Mouse (Mus musculus): ENCODE measurements around the gene Tbxas1.

Gene Tbxas1

DNA sequence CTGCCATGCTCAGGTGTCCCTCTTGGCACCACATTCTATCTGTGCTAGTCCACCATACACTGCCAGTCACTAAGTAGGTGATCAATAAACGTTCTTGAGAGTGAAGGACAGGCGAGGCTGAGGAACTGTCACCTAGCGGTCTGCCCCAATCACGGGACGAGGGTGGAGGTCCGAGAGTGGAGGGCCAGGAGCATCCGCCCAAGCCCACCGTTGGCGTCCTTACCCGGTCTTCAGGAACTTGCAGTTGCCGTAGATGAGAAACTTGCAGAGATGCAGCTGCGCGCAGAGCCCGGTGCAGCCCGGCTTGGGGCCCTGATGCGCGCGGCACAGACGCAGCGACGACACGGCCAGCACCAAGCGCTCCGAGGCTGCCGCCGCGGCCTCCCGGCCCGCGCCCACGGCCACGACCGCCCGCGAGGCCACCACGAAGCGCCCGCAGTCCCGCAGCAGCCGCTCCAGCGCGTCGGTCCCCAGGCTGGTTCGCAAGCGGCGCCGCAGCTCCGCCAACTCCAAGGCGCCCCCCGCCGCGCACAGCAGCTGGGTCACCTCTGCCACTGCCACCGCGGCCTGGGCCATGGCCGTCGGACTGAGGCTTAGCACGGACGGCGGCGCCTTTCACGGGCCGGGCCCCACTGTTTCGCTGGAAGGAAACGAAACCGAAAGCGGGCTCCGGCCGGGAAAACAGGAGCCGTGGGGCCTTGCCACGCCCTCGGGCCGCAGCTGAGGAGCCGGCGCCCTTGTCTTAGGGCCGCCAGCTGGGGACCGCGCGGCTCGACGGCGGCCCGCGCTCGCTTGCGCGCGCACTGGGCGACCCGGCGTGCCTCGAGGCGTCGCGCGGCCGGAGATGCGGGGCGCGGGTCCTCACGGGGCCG is 242.6 kb downstream of the Tbxas1 start, which contains the start of gene Parp12:
TSS of gene Parp12 (minus strand) at position 766 of the 872 bp plus-strand sequence.
- DNase-seq (ENCODE audit: low spot score in 2 of 2): peak; percentile 17 to 21

DNA sequence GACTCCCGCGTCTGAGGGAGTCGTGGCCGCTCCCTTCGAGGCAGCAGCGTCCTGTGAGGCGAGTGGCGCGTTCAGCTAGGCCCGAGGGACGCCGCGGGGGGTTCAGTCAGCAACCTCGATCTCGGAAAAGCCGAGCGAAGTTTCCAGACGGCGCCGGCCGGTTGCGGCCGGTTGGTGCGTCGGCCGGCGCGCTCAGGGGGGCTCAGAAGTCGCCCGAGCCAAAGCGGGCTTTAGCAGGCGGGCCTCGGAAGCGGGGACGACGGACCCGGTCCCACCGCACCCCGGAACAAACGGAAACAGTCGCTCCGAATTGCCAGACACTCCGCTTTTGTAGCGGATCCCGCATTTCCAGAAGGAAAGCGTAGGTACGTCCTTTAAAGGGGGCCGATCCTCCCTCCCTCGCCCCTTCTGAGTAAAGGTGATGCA is 243.3 kb downstream of the Tbxas1 start:
- DNase-seq (ENCODE audit: low spot score in 2 of 2): no peak

DNA sequence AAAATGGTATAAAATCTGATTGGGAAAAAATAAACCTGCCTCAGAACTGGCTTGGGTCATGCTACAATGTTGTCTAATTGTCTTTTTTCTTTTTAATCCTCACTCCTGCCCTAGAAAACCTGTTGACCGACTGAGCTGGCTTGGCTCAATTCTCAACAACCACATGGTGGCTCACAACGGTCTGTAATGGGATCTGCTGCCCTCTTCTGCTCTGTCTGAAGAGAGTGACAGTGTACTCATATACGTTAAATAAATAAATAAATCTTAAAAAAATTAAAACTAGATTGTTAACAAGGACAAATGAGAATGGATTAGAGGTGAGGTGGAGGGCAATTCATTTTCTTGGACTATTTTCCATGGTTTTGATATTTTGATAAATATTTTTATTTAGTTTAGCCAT is 245.5 kb downstream of the Tbxas1 start:
- no peak for DNase-seq (ENCODE audit: low spot score in 2 of 2)

DNA sequence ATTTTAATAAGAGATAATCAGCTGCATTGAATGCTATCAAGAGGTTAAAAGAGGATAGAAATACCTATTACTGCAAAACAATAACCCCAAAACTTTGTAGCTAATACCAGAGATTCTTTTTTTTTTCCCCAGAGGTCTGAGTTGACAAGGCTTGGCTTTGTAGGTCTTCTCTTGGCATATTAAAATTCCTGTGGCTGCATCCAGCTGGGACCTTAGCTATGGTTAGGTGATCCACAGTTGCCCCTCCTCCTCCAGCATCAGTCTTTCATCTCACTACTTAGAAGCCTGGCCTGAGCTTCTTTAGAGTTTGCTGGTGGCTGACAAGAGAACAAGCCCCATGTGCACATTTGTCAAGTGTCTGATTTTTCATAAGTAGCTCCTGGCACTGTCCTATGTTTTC is 249.5 kb downstream of the Tbxas1 start:
- no peak for DNase-seq (ENCODE audit: low spot score in 2 of 2)

DNA sequence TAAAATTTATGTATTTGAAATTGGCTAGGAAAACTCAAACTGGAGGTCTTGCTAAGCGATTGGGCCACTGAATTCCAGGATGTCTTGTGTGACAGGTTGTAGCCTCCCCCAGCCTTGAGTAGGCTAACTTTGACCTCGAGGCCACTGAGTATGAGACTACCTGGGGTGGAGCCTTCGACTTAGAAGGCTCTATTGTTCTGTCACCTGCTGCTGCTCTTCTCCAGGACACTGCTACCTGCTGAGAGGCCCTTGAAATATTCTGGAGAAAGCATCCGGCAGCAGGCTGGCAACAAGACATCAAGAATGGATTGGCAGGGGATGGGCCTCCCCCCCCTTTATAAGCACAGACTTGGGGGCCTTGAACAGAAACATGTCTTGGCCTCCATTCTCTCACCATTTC is 256.3 kb downstream of the Tbxas1 start:
- DNase-seq (ENCODE audit: low spot score in 2 of 2): no peak

DNA sequence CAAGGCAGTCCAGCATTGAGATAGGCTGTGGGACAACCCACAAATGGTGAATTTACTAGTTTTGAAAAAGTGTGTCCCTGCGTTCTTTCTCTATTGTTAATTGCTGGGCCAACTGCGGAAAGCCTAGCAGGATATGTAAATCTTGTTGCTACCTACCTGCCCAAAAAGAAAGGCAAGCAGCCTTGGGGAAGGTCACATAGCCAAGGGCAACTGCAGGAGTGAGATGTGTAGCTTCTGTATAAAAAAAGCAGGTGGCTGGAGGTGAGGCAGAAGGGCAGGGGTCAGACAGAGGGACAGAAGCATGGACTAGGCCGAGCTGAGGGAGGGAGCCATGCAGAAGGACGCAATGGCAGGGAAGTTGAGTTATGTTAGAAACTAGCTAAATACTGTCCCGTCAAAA is 257.4 kb downstream of the Tbxas1 start:
- DNase-seq (ENCODE audit: low spot score in 2 of 2): no peak
